16 mouse cellular contexts compared by ENCODE assay signal in the genomic region with DNA sequence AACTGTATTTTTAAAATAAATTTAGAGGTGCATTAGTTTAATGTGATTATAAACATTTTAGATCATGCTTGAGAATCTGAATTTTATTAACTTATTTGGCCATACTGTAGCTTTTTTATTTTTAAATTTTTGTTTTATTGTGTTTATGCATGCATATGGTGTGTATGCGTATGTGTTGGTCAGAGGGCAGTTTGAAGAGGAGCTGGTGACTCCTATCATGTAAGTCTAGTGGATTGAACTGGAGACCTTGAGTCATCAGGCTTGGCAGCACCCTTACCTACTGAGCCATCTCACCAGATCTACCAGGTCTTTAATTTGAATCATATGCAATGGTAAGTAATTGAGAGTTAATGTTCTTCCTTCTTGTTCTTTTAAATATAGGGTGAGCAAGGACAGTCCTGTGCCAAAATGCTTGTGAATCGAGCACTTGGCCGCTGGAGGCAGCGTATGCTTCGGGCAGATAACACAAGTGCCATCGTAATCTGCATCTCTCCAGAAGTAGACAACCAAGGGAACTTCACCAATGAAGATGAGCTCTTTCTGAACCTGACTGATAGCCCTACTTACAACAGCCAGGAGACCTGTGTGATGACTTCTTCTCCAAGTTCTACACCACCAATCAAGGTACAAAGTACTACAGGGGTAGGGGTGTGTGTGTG. TPM values are rescaled to one million over a fixed set of nuclear protein-coding genes. Genes with fewer than 3 reads are reported as not detected.
A peak's percentile ranks its signal among the peaks of the same experiment; 100 is the strongest.
DNase-seq lines count a peak whose midpoint lies in the region; ATAC-seq and TF ChIP-seq lines count a peak whose summit lies in the region.
"Had no signal": no experiment of that assay in that cellular context is flagged by ENCODE, and none has a peak within 500 bp of the region (broad histone marks: within the 10 kb centered on the region; RNA-seq: fewer than 3 reads in every experiment).

No protein-coding gene starts in this region.

- no peaks in the 10 kb centered on the region for H3K9me3 ChIP-seq in erythroblast, embryonic 14.5 days (ENCODE audit: control insufficient read depth, low read length)
- H3K9me3 ChIP-seq in liver, postnatal 0 days (ENCODE audit: low read length), result no peaks in the 10 kb centered on the region
- H3K9me3 ChIP-seq: neural tube, embryonic 12.5 days had no signal

- peak overlapping the region; percentile 68 for H3K4me3 ChIP-seq in erythroblast, embryonic 14.5 days (replicated peaks)
- peak overlapping the region; percentile 41 for H3K4me3 ChIP-seq in liver, postnatal 0 days (ENCODE audit: low read depth, low read length)
- H3K4me3 ChIP-seq: neural tube, embryonic 12.5 days had no signal

- peak; percentile 95 for ATAC-seq in liver, postnatal 0 days
- ATAC-seq: forebrain, postnatal 0 days; hindbrain, postnatal 0 days had no signal

- peak overlapping the region; percentile 42 for H3K9ac ChIP-seq in liver, postnatal 0 days (replicated peaks)
- H3K9ac ChIP-seq: forebrain, postnatal 0 days; lung, embryonic 14.5 days; neural tube, embryonic 12.5 days had no signal

- peak; percentile 58 for TF ChIP-seq CTCF in liver, postnatal 0 days (IDR thresholded peaks at IDR 0.05; ENCODE audit: low read depth)

- H3K4me1 ChIP-seq in erythroblast, embryonic 14.5 days (ENCODE audit: control insufficient read depth), result peaks cover 80% of the 10 kb centered on the region
- no peaks in the 10 kb centered on the region for H3K4me1 ChIP-seq in liver, postnatal 0 days (ENCODE audit: insufficient read depth)
- H3K4me1 ChIP-seq: neural tube, embryonic 12.5 days had no signal

- peak; percentile 98 for TF ChIP-seq EP300 in liver, postnatal 0 days (IDR thresholded peaks at IDR 0.05; ENCODE audit: low read depth)

- peak overlapping the region; percentile 84 for H3K27ac ChIP-seq in liver, postnatal 0 days (ENCODE audit: low read depth)
- H3K27ac ChIP-seq: hindbrain, postnatal 0 days; neural tube, embryonic 12.5 days had no signal

- 51% methylated on average over 6 of the region's 6 CpGs for WGBS in liver, postnatal 0 days (ENCODE audit: insufficient replicate concordance)

- H3K27me3 ChIP-seq in erythroblast, embryonic 14.5 days (ENCODE audit: control insufficient read depth), result no peaks in the 10 kb centered on the region
- no peaks in the 10 kb centered on the region for H3K27me3 ChIP-seq in liver, postnatal 0 days (ENCODE audit: insufficient read depth, low read length)
- H3K27me3 ChIP-seq: neural tube, embryonic 12.5 days had no signal

- peaks cover 99% of the 10 kb centered on the region for H3K36me3 ChIP-seq in erythroblast, embryonic 14.5 days (ENCODE audit: control insufficient read depth)
- H3K36me3 ChIP-seq in liver, postnatal 0 days (replicated peaks; ENCODE audit: insufficient read depth, low read length), result peaks cover 58% of the 10 kb centered on the region

- DNase-seq in spleen, adult 12 weeks (ENCODE audit: low spot score), result peak; percentile 57
- DNase-seq in spleen, adult 18-20 months, result no peak
- peak; percentile 60 for DNase-seq in liver, postnatal 0 days
- peak; percentile 40 for DNase-seq in yolk sac, embryonic 10.5 days (ENCODE audit: low spot score)
- no peak for DNase-seq in kidney, postnatal 36 days
- no peak for DNase-seq in thymus, postnatal 36 days
- no peak for DNase-seq in retina, embryonic 14.5 days (ENCODE audit: low spot score)
- DNase-seq: adrenal gland, adult 2 months; cerebellum, adult 18-20 months; forebrain, postnatal 0 days; gastrocnemius, postnatal 14 days; layer of hippocampus, adult 9-11 months; lung, embryonic 14.5 days had no signal

- peak overlapping the region; percentile 61 for H3K4me2 ChIP-seq in liver, postnatal 0 days (ENCODE audit: low read depth, low read length)
- H3K4me2 ChIP-seq: lung, embryonic 14.5 days; neural tube, embryonic 12.5 days had no signal

RNA-seq across cellular contexts. Expression of a gene that starts 13.7 kb away (rescaled TPM):
- 24.3 and 25.9 TPM in 2 replicates for polyA plus RNA-seq in erythroblast, embryonic 14.5 days (2012)
- polyA plus RNA-seq in liver, postnatal 0 days (2015; fragmentation: Nextera tagmentation; extraction: Ambion mirVana), result 13.6 and 14.1 TPM in 2 replicates

RNA-seq across cellular contexts. Expression of a gene that starts 28.3 kb away (rescaled TPM):
- polyA plus RNA-seq in erythroblast, embryonic 14.5 days (2012), result 3.4 and 5.9 TPM in 2 replicates
- 9.5 TPM in 2 replicates for polyA plus RNA-seq in liver, postnatal 0 days (2015; fragmentation: Nextera tagmentation; extraction: Ambion mirVana)

Comparison
In these comparisons a context has a peak if more than half of its experiments do, and no peak if none do; other contexts are left out.
1. DNase-seq: peak in spleen, adult 12 weeks (single experiment), liver, postnatal 0 days (single experiment) and yolk sac, embryonic 10.5 days (single experiment); none in spleen, adult 18-20 months (0 of 2), kidney, postnatal 36 days (0 of 2), thymus, postnatal 36 days (0 of 2) and retina, embryonic 14.5 days (single experiment).